Mouse (Mus musculus) cerebellum, adult (tissue): ENCODE data around the gene BC003965.
A peak's percentile ranks its signal among the peaks of the same experiment; 100 is the strongest.

Experiments
- ATAC-seq: cut with Nextera tagmentation; 2 replicates; pipeline ENCODE4 v1.9.2; 2017; ENCODE audit warnings: mild to moderate bottlenecking, moderate library complexity, mixed read lengths; ENCODE audit not compliant: insufficient number of reproducible peaks, low FRiP score, low TSS enrichment

BC003965 gene

DNA sequence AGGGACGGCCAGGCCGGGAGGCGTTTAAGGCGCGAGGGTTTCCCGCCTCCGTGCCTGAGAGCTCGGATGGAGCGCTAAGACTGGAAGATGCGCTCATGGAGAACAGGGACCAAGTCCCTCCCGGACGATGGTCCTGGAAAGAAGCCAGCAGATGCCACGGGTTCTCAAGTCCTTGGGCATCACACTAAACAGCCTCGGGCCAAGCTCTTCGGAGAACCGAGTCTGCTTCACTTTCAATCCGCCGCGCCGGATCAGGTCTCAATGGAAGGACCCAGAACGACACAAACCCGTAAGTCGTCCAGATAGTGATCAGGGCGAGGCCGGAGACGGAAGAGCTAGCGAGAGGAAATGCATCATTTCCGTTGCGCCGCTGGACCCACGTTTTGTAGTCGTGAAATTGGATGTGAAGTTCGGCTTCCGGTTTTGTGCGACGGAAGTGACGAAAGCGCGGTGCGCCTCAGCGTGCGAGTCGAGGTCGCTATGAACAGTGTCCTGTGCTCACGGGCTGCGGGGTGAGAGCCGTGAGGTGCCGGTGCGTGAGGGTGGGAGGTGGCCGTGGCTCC lies at the start of gene BC003965:
TSS of gene BC003965 (plus strand) at position 426 of the 563 bp plus-strand sequence.
- ATAC-seq, result peak; percentile 82; the same call in 1 of the 2 replicates

GRCm38 (mm10) chr17:25135622-25136021 lies 48.7 kb upstream of the BC003965 start:
- no peak for ATAC-seq

DNA sequence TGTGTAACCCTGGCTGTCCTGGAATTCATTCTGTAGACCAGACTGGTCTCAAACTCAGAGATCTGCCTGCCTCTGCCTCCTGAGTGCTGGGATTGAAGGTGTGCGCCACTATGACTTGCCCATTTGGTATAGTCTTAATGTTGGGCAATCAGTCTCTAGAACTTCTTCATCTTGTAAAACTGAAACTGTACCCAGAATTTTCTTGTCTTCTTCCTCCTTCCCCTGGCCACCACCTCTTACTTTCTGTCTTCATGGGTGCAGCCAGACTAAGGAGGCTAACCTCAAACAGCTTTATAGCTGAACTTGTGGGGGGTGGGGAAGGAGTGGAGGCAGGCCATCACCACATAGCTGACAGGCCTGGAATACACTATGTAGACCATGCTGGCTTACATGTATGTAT lies 45.6 kb upstream of the BC003965 start:
- no peak for ATAC-seq

GRCm38 (mm10) chr17:25139960-25140359 lies 44.4 kb upstream of the BC003965 start:
- ATAC-seq, result no peak

- ATAC-seq, result no peak
Measured at GRCm38 (mm10) chr17:25162161-25162560, 22.2 kb upstream of the BC003965 start, which contains the start of gene Ccdc154. Gene Ccdc154, plus strand, starts transcription at chr17:25162461.

GRCm38 (mm10) chr17:25163387-25163786 lies 21.0 kb upstream of the BC003965 start:
- no peak for ATAC-seq

DNA sequence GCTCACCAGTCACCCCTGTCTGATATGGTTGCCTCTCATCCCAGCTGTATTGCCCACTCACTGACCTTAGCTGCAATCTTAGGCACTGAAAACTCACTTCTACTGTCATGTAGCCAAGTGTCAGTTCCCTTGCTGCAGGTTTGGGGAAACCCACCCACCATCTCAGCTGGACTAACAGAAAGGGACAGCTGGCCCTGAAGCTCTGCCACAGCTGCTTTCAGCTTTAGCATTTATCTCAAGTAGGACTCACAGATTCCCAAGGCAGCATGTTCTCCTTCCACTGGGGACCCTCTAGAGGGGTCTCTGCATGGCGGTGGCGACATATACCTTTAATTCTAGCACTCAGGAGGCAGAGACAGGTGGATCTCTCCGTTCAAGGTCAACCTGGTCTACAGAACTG lies 19.6 kb upstream of the BC003965 start:
- ATAC-seq, result no peak

- ATAC-seq, result no peak
Measured at GRCm38 (mm10) chr17:25165970-25166671, 18.2 kb upstream of the BC003965 start.

- ATAC-seq, result no peak
Measured at GRCm38 (mm10) chr17:25169706-25170105, 14.6 kb upstream of the BC003965 start.

DNA sequence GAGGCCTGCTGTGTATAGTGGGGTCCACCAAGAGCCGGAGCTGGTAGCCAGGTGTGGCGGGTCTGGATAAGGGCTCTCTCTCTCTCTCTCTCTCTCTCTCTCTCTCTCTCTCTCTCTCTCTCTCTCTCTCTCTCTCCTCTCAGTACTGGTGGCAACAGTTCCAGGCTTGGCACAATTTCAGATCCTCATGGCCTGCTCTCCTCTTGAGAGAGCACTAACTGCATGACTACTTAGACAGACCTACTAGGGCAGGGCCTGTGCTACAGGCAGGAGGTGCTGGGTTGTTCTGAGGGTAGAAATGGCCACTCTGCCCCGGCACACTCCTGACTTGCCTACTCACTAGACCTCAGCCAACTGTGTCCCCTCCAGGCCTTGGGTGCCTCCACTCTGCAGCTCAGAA lies 11.8 kb upstream of the BC003965 start:
- no peak for ATAC-seq

DNA sequence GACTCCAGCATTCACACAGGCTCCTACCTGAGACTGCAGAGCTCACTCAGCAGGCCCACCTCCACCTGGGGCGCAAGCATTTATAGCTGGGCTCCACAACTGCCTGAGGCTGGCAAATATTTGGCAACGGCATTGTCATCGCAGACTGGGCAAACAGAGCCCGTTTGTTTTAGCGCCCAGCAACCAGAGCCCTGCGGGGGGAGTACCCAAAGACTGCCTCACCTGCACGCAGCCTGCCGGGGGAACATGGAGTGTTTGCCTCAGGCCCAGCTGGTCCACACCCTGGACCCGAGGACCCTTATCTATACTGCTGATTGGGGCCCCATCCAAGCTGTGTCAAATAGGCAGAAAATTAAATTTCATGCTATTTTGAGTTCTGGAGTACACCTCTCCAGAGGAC lies 8.9 kb upstream of the BC003965 start, which contains the start of gene Gm38655:
TSS of gene Gm38655 (minus strand) at position 61 of the 400 bp plus-strand sequence.
- no peak for ATAC-seq

GRCm38 (mm10) chr17:25183232-25183631 lies 1.1 kb upstream of the BC003965 start:
- no peak for ATAC-seq

DNA sequence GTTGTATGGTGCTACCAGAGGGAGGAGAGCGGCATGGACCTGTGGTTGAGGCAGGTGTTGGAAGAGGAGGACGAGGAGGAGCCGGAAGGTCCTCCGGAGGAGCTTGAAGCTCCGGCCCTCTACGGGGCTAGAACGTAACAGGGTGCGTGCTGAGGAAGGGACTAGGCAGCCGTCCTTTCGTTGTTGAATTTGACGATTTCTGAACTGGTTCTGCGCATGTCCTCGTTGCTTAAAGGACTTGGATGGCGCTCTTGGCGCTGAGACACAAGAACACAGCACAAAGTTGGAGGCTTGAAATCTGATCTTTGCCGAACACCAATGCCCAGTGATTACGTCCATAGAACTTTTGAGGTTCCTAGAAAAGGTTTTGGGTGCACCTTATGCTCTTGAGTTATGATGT lies 607 bp downstream of the BC003965 start:
- no peak for ATAC-seq

DNA sequence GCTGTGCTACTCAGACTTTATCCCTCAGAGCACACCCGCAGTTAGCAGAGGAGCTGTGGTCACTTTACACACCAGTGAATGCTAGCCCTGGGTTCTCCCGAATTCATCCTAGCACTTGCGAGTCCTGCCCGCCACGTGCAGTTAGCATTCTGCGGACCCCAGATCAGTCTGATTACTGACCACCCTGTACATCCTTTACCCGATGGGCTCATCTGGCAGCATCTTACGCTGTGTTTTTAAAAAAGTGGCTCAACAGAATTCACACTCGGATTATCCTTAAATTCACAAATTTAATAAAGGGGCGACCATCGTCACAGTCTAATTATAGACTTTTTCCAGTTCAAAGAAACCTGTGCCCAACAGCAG lies 3.4 kb downstream of the BC003965 start:
- no peak for ATAC-seq

GRCm38 (mm10) chr17:25188150-25189031 lies 4.0 kb downstream of the BC003965 start, which contains the start of gene Unkl:
Gene Unkl, plus strand, starts transcription at chr17:25188397.
- ATAC-seq, result no peak

DNA sequence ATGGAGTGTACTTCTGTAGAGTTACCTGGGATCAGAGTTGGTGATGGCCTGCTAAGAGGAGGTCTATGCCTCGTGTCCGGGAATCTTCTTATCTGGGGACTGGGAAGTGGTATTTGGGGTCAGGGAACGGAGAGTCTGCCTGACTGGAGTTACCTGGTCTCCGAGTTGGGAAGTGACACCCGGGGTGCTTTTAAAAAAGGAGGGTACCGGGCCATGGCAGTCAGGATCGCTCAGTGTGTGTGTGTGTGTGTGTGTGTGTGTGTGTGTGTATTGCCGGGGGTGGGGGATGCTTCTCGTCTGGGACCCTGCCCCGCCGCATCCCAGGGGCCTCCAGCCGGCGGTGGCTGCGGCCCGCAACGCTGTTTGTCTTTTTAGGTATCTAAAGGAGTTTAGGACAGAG lies 4.7 kb downstream of the BC003965 start:
- ATAC-seq, result no peak

DNA sequence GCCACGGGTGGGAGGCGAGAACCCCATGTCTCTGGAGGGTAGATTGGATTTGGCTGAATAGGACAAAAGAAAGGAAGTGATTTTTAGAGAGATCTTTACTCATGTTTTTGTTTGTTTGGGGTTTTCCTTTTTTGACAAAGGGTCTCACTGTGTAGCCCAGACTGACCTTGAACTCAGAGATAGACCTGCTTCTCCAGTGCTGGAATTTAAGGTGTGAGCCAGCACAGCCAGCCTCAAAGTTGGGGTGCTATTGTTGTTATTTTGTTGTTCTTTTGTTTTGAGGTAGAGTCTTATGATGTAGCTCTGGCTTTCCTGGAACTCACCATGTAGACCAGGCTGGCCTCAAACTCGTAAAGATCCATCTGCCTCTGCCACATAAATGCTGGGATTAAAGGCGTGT lies 18.0 kb downstream of the BC003965 start:
- no peak for ATAC-seq

- no peak for ATAC-seq
Measured at GRCm38 (mm10) chr17:25210006-25210405, 25.7 kb downstream of the BC003965 start.

DNA sequence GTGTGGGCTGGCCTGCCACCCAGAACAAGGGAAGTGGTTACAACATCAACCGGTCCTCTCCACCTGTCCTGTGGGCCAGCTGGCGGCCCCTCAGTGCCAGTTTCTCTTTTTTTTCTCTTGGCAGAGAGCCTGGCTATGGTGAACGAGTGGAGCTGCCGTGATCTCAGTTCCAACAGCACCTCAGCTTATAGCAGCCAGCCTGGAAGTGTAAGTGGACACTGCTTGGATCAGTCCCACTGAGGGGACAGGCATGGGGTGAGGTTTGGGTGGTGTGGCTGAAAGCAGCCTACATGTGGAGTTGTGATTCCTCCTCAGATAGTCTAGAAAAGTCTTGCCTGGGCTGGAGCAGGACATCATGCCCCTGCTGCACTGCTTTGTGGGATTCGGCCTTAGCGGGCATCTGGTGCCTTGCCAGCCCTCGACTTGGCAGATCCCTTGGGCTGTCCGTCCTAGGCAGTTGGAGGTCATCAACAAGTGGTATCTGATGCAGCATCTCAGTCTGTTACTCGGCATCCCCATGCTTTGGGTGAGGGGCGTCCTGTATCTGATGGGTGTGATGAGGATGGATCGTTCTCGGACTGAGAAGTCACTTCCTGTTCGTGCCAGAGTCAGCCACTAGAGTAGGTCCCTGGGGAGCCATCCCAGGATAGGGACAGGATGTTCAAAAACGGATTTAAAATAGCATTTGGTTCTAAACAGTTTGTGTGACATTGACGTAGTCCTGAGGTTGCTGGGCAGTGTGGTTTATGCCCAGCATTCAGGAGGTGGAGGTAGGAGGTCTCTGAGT lies 26.5 kb downstream of the BC003965 start:
- ATAC-seq, result peak; percentile 76; the same call in 1 of the 2 replicates

GRCm38 (mm10) chr17:25211705-25212104 lies 27.4 kb downstream of the BC003965 start:
- ATAC-seq, result no peak
